Mouse (Mus musculus) urinary bladder, postnatal 4 days (tissue): ENCODE measurements around the gene Setdb1.
"Not testable (repeated sequence)": the region's sequence is repeated elsewhere in the genome, so short reads cannot be mapped to it uniquely, and the experiment has no call there.

Experiments used
- DNase-seq, 2 experiments: peaks; one replicate each; pipeline ENCODE4 v3.0.0; 2021 to 2022; ENCODE audit warnings: low spot score in 2 of 2

Setdb1 gene

DNA sequence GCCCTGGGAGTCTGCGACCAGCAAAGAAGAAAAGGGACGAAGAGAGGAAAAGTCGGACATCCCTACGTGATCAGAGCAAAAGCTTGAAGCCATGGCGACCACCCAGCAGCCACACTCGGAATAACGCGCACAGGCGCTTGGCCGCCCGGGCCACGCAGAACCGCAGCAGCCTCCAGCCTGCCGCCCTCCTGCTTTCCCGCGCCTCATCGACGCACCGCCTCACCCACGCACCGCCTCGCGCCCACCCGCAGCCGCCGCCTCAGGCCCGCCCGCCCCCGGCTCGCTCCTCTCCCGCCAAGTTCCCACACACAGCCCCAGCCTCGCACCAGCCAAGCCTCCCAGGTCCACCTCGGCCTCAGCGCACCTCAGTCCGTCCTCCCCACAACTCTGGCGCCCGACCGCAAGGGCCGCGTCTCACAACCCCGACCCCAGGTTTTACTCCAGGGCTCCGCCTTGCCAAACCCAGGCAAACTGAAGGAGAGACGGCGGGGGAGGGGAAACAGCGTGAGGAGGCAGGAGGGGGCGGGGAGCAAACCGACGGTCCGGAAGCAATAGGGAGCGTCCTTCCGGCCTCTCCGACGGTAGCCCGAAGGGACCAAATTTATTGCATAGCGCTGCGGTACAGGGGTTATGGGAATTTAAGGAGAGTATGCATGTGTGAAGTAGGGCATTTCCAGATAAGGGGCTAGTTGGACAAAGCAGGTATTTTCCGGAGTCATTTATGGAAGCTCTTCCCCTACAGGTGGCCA is at the start of gene Setdb1:
Gene Setdb1 (minus strand): TSS at position 502 of the 749 bp plus-strand sequence.
- peak; percentile 89 to 95 for DNase-seq

DNA sequence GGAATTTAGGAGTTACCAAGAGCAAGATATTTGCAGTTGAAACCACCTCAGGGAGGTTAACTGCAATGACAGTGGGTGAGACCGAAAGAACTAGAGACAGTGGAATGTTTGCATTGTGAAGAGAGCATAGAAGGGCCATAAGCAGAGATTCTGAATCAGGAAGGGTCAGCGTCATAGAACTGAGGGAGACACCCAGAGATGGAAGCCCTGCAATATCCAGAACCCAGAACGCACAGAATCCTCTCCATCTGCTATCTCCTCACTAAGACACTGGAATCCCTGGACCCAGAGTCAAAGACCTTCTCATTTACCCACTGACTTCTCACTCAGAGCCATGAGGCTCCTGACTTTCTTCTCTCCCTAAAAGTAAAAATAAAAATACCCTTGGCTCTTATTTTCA is 45.7 kb upstream of the Setdb1 start, which contains the start of gene 4930558C23Rik:
Gene 4930558C23Rik (minus strand): TSS at position 101 of the 400 bp plus-strand sequence.
- no peak for DNase-seq

DNA sequence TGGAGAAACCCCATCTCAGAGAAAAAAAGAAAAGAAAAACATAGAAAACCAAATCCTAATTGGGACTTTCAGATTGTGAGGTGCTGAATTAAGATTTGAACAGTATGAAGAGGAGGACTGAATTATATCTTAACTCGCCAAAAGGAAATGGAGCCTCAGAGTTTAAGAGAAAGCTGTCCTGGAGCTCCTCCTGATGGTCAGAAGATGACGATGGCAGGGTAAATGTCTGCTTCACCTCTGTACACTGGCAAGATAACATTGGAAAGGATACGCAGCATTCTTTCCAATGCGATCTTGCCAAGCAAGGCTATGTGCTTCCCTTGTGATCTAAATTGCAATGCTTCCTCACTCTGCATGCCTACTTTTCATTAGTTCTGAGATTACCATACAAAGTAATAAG is 37.4 kb upstream of the Setdb1 start:
- no peak for DNase-seq

- DNase-seq = no peak
These were observed 28.5 kb upstream of the Setdb1 start for GRCm38 (mm10) chr3:95385401-95386075.

- DNase-seq = no peak
These were observed 16.2 kb upstream of the Setdb1 start for GRCm38 (mm10) chr3:95373208-95373607.

- DNase-seq = no peak
These were observed 13.1 kb upstream of the Setdb1 start for GRCm38 (mm10) chr3:95370101-95370500.

DNA sequence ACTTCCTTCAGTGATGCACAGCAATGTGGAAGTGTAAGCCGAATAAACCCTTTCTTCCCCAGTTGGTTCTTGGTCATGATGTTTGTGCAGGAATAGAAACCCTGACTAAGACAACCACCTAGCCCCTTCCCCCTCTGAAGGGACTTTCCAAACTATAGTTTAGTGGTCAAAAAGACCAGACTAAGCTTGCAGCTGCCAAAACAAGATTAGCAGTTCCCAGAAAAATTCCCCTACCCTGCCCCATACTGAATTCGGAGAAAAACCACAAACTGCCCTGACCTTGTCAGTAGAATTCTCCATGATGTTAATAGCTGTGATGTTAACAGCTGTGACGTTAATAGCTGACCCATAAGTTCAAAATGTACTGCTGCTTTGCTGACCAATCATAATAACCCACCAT is 3.3 kb upstream of the Setdb1 start:
- DNase-seq = not testable (repeated sequence)

GRCm38 (mm10) chr3:95357746-95358145 is 744 bp upstream of the Setdb1 start:
- no peak for DNase-seq

DNA sequence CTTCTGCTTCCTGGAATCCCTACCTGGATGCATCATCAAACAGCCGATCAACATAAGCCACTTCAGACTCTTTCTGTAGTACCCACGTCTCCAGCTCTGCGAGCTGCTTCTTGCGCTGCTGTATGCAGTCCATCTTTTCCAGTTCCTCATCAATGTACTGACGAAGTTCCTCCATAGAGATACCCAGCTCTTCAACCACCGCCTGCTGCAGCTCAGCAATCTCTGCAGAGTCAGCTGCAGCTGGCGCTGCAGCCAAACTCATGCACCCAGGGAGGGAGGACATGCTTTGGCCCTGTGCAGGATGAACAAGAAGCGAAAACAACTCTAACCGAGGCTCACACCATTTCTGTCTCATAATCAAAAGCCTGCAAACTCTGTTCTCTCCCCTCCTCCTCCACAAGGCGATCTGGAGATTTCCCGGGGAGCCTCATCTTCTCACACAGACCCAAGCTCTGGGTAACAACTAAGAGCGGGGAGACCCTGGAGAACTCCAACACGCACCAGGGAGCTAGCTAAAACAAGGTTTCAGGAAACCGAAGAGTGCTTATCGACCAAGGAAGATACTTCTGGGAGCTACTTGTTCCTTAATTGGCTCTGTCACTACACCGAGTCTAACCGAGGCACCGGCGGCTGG is 974 bp downstream of the Setdb1 start:
- DNase-seq = not testable (repeated sequence)

GRCm38 (mm10) chr3:95349491-95349890 is 7.5 kb downstream of the Setdb1 start:
- no peak for DNase-seq

- DNase-seq = not testable (repeated sequence)
These were observed 8.7 kb downstream of the Setdb1 start for GRCm38 (mm10) chr3:95348343-95348742.

- no peak for DNase-seq
These were observed 10.5 kb downstream of the Setdb1 start for GRCm38 (mm10) chr3:95346454-95346853.

DNA sequence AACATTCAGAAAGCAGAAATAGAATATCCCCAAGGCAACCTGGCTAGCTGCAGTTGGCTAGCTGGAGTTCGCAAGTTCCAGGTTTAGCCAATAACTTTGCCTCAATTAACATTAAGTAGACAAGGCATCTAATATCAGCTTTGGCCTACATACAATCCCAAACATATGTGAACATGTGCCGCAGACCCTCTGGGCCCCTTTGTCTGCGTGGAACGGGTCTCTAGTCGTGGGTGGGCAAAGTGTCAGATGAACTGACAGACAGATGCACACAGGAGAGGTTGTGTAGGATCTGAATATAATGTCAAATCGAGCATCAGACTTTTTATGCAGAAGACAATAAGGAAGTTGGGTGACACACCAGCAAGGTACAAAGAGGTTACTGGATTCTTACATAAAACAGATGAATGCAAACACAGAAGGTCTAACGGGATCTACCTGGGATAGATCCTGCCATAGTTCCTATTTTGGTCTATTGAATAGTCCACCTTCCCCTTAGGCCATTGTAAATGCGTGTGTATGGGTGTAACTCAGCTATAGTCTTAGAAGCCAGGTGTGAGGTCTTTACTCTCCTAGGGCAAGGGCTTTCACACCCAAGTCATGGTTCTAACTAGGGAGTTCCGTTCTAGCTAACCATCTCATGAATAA is 13.5 kb downstream of the Setdb1 start:
- DNase-seq = not testable (repeated sequence)

DNA sequence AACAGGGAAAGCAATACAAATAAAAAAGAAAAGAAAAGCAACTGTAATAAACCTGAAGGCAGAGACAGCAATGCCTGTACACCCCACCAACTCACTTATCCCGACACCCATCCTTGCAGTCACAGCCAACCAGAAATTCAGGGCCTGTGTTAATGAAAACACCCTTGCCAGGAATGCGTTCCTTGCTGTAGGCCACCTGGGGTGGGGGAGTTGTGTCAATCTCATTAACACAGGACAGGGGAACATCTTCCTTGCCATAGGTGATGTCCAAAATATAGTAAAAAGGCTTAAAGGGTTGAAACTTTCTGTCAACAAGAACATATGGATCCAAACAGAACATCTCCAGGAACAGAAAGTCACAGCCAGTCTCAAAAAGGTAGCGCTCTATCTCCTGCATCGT is 18.8 kb downstream of the Setdb1 start:
- no peak for DNase-seq

- DNase-seq = no peak
These were observed 19.7 kb downstream of the Setdb1 start for GRCm38 (mm10) chr3:95337345-95337744.

DNA sequence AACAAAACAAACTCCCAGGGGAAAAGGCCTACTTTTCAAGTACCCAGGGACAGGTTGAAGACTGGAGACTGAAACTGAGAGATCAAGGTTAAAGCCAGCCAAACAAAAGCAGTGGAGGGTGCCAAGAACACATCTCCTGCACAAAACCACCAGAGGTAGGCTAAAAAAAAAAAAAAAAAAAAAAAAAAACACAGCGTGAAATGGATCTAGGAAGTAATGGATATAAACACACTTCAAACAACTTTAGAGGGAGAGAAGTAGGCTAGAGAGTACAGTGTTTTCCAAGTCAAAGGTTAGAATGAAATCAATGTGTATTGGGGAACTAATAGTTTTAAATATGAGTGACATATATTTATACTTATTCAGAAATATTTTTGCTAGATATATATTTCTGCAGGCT is 25.5 kb downstream of the Setdb1 start:
- DNase-seq = no peak

DNA sequence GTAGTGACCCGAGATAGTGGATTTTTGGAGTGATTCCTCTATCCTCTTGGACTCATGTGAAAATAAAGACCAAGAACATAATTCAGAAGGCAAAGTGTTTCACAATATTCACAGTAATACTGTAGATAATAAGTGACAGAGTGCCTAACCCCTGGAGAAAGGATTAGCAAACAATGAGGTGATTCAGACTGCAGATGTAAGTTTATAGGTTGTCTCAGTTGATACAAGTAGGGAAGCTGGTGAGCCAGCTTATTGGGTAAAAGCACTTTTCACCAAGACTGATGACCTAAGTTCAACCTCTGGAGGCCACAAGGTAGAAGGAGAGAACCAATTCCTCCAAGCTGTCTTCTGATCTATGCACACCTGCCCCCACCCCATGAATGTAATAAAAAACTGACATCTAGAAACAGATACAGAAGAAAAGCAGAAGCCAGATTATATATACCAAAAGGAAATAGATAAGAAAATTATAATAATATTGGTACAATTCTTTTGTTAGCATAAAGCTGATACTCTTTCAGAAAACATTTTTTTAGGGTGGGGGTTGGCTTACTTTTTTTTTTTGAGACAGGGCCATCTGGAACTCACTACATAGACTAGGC is 28.1 kb downstream of the Setdb1 start:
- DNase-seq = no peak

- no peak for DNase-seq
These were observed 32.4 kb downstream of the Setdb1 start for GRCm38 (mm10) chr3:95324454-95325144.

- no peak for DNase-seq
These were observed 33.6 kb downstream of the Setdb1 start for GRCm38 (mm10) chr3:95323429-95323828.

- DNase-seq = no peak
These were observed 37.0 kb downstream of the Setdb1 start for GRCm38 (mm10) chr3:95319701-95320625.
